Mouse (Mus musculus) left cerebral cortex, adult 11 months (tissue): ENCODE data around the gene Hcrtr1.

Experiments used
- DNase-seq: peaks from one replicate; pipeline ENCODE4 v3.0.0; 2022; ENCODE audit warnings: low spot score

Gene Hcrtr1

GRCm38 (mm10) chr4:130120752-130121151 is 18.4 kb downstream of the Hcrtr1 start:
- DNase-seq = no peak

- no peak for DNase-seq
These were observed 26.4 kb downstream of the Hcrtr1 start for GRCm38 (mm10) chr4:130112732-130113131.

- DNase-seq = no peak
These were observed 26.9 kb downstream of the Hcrtr1 start for GRCm38 (mm10) chr4:130112299-130112698.

GRCm38 (mm10) chr4:130110091-130110490 is 29.1 kb downstream of the Hcrtr1 start:
- DNase-seq = no peak

- DNase-seq = no peak
These were observed 29.5 kb downstream of the Hcrtr1 start for GRCm38 (mm10) chr4:130109666-130110065.

GRCm38 (mm10) chr4:130108929-130109328 is 30.2 kb downstream of the Hcrtr1 start:
- no peak for DNase-seq

- peak; percentile 100 for DNase-seq
These were observed 31.6 kb downstream of the Hcrtr1 start for GRCm38 (mm10) chr4:130107444-130108131.

- DNase-seq = no peak
These were observed 32.1 kb downstream of the Hcrtr1 start for GRCm38 (mm10) chr4:130107065-130107443.

GRCm38 (mm10) chr4:130104584-130104983 is 34.6 kb downstream of the Hcrtr1 start:
- DNase-seq = no peak

GRCm38 (mm10) chr4:130103632-130104031 is 35.5 kb downstream of the Hcrtr1 start:
- DNase-seq = no peak

- DNase-seq = no peak
These were observed 37.0 kb downstream of the Hcrtr1 start, which contains the start of gene Pef1 for GRCm38 (mm10) chr4:130102111-130102651. Pef1 (plus strand) TSS chr4:130102558.

GRCm38 (mm10) chr4:130101183-130101582 is 38.0 kb downstream of the Hcrtr1 start:
- DNase-seq = no peak

GRCm38 (mm10) chr4:130095137-130095536 is 44.0 kb downstream of the Hcrtr1 start:
- DNase-seq = no peak

GRCm38 (mm10) chr4:130087293-130087692 is 51.9 kb downstream of the Hcrtr1 start:
- peak; percentile 83 for DNase-seq

GRCm38 (mm10) chr4:130085246-130085820 is 53.8 kb downstream of the Hcrtr1 start:
- DNase-seq = no peak

- DNase-seq = no peak
These were observed 54.7 kb downstream of the Hcrtr1 start for GRCm38 (mm10) chr4:130084331-130084945.

GRCm38 (mm10) chr4:130082211-130082610 is 56.9 kb downstream of the Hcrtr1 start:
- no peak for DNase-seq

- DNase-seq = peak; percentile 26
These were observed 57.6 kb downstream of the Hcrtr1 start for GRCm38 (mm10) chr4:130081345-130082190.
